Mouse (Mus musculus): Measurements from ENCODE around the gene Mpzl1. TPM values are rescaled to one million over a fixed set of nuclear protein-coding genes. Genes with fewer than 3 reads are reported as not detected.
"Not testable (repeated sequence)": the region's sequence is repeated elsewhere in the genome, so short reads cannot be mapped to it uniquely, and the experiment has no call there.

Mpzl1 gene
- polyA plus RNA-seq (2021): 35.3 TPM

GRCm38 (mm10) chr1:165634151-165634884 lies at the start of gene Mpzl1:
TSS of gene Mpzl1 (minus strand) at chr1:165634538.
- H3K27me3 ChIP-seq: no peaks in the 10 kb centered on the region
- CTCF ChIA-PET: no interaction called here
- peak; percentile 67 for DNase-seq (ENCODE audit: low read depth, low spot score)
- ATAC-seq: peak; percentile 100
- POLR2A ChIA-PET: no interaction called here
- no peak for TF ChIP-seq CTCF (IDR thresholded peaks at IDR 0.05)
- in situ Hi-C loops (cut with MboI; ENCODE audit: low pct_unique_long_range_greater_than_20kb): no loop called here

- POLR2A ChIA-PET: no interaction called here
- in situ Hi-C loops (cut with MboI; ENCODE audit: low pct_unique_long_range_greater_than_20kb): no loop called here
- no peak for TF ChIP-seq CTCF (IDR thresholded peaks at IDR 0.05)
- DNase-seq (ENCODE audit: low read depth, low spot score) (no peak), ATAC-seq (no peak)
- CTCF ChIA-PET: interaction anchor here (0.8 to 1.6 kb wide), 4 partner anchors 12 to 23 kb away, joined by 3 to 5 read pairs (median 3); no protein-coding TSS in a partner anchor
- peaks cover 14% of the 10 kb centered on the region for H3K27me3 ChIP-seq
These were observed 47.9 kb upstream of the Mpzl1 start for GRCm38 (mm10) chr1:165682056-165682853.

- no peak for TF ChIP-seq CTCF (IDR thresholded peaks at IDR 0.05)
- ATAC-seq (no peak), DNase-seq (ENCODE audit: low read depth, low spot score) (no peak)
- ChIA-PET CTCF (interaction anchor here (1.0 to 1.7 kb wide), 2 partner anchors 22 to 53 kb away, joined by 3 to 4 read pairs; no protein-coding TSS in a partner anchor), POLR2A (no interaction called here)
- H3K27me3 ChIP-seq: peaks cover 23% of the 10 kb centered on the region
- in situ Hi-C loops (cut with MboI; ENCODE audit: low pct_unique_long_range_greater_than_20kb): no loop called here
These were observed 46.9 kb upstream of the Mpzl1 start for GRCm38 (mm10) chr1:165681045-165681794.

GRCm38 (mm10) chr1:165680086-165680485 lies 45.7 kb upstream of the Mpzl1 start:
- peaks cover 22% of the 10 kb centered on the region for H3K27me3 ChIP-seq
- in situ Hi-C loops (cut with MboI; ENCODE audit: low pct_unique_long_range_greater_than_20kb); DNase-seq (ENCODE audit: low read depth, low spot score); ATAC-seq; POLR2A ChIA-PET: not testable (repeated sequence)
- CTCF ChIA-PET: interaction anchor here (1.5 to 1.7 kb wide), 3 partner anchors 12 to 56 kb away, joined by 4 to 5 read pairs (median 4); no protein-coding TSS in a partner anchor

- peaks cover 17% of the 10 kb centered on the region for H3K27me3 ChIP-seq
- ChIA-PET POLR2A (no interaction called here), CTCF (interaction anchor here (1.2 to 1.7 kb wide), 4 partner anchors 12 to 57 kb away, joined by 3 to 5 read pairs (median 4); no protein-coding TSS in a partner anchor)
- in situ Hi-C loops (cut with MboI; ENCODE audit: low pct_unique_long_range_greater_than_20kb): no loop called here
- DNase-seq (ENCODE audit: low read depth, low spot score) (no peak), ATAC-seq (no peak)
- TF ChIP-seq CTCF (IDR thresholded peaks at IDR 0.05): no peak
These were observed 45.3 kb upstream of the Mpzl1 start for GRCm38 (mm10) chr1:165679618-165679997.

GRCm38 (mm10) chr1:165678861-165679617 lies 44.7 kb upstream of the Mpzl1 start:
- peaks cover 16% of the 10 kb centered on the region for H3K27me3 ChIP-seq

GRCm38 (mm10) chr1:165677558-165677957 lies 43.2 kb upstream of the Mpzl1 start:
- CTCF ChIA-PET: no interaction called here
- H3K27me3 ChIP-seq: peaks cover 16% of the 10 kb centered on the region
- no peak for TF ChIP-seq CTCF (IDR thresholded peaks at IDR 0.05)
- ATAC-seq: no peak
- POLR2A ChIA-PET: no interaction called here
- in situ Hi-C loops (cut with MboI; ENCODE audit: low pct_unique_long_range_greater_than_20kb): no loop called here
- DNase-seq (ENCODE audit: low read depth, low spot score): no peak

More at GRCm38 (mm10) chr1:165678861-165679617, 44.7 kb upstream of the Mpzl1 start:
- ATAC-seq (no peak), DNase-seq (ENCODE audit: low read depth, low spot score) (no peak)
- in situ Hi-C loops (cut with MboI; ENCODE audit: low pct_unique_long_range_greater_than_20kb): no loop called here
- TF ChIP-seq CTCF (IDR thresholded peaks at IDR 0.05): peak; percentile 49
- CTCF ChIA-PET: interaction anchor here (1.2 to 1.7 kb wide), 4 partner anchors 11 to 57 kb away, joined by 3 to 5 read pairs (median 4); no protein-coding TSS in a partner anchor
- POLR2A ChIA-PET: no interaction called here

GRCm38 (mm10) chr1:165676993-165677392 lies 42.7 kb upstream of the Mpzl1 start:
- DNase-seq (ENCODE audit: low read depth, low spot score): no peak
- no peak for ATAC-seq

GRCm38 (mm10) chr1:165675167-165675566 lies 40.8 kb upstream of the Mpzl1 start:
- DNase-seq (ENCODE audit: low read depth, low spot score) (no peak), ATAC-seq (no peak)
- peaks cover 16% of the 10 kb centered on the region for H3K27me3 ChIP-seq
- in situ Hi-C loops (cut with MboI; ENCODE audit: low pct_unique_long_range_greater_than_20kb): no loop called here
- TF ChIP-seq CTCF (IDR thresholded peaks at IDR 0.05): no peak
- ChIA-PET CTCF (no interaction called here), POLR2A (no interaction called here)

More at GRCm38 (mm10) chr1:165676993-165677392, 42.7 kb upstream of the Mpzl1 start:
- CTCF ChIA-PET: no interaction called here
- no peak for TF ChIP-seq CTCF (IDR thresholded peaks at IDR 0.05)
- H3K27me3 ChIP-seq: peaks cover 16% of the 10 kb centered on the region
- in situ Hi-C loops (cut with MboI; ENCODE audit: low pct_unique_long_range_greater_than_20kb): no loop called here
- POLR2A ChIA-PET: interaction anchor here (0.6 kb wide), 1 partner anchor 1673 kb away, joined by 3 read pairs; no protein-coding TSS in a partner anchor
